Mouse (Mus musculus) adrenal gland, postnatal 25 days (tissue): ENCODE measurements around the gene 1190005I06Rik. TPM values are rescaled to one million over a fixed set of nuclear protein-coding genes. Genes with fewer than 3 reads are reported as not detected.

Experiments used
- DNase-seq: peaks from one replicate; pipeline ENCODE4 v3.0.0; 2021; ENCODE audit warnings: mixed read lengths
- total RNA-seq: library from RNA; stranded (reverse); gene quantifications from 2 replicates; pipeline ENCODE4 v1.2.3, GENCODE M21; 2021

The 1190005I06Rik gene
- total RNA-seq, 1 experiment from 2014 or later, result 12.3 TPM

DNA sequence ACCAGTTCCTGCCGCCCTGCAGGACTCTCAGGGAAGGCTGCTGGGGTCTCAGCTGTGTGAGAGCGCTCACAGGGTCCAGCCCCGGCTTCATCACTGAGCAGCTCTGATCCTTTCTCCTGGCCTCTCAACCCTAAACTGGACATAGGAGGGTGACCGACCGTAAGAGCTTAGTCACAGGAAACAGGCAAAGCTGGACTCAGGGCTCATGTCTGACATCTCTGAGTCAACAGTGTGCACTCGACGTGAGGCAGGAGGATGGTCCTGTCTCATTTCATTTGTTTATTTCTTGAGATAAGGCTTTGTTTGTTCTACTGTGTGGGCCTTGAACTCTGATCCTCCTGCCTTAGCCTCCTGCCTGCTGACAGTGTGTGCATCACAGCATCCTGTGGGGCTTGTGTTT, 27.0 kb downstream of the 1190005I06Rik start:
- DNase-seq, result no peak

DNA sequence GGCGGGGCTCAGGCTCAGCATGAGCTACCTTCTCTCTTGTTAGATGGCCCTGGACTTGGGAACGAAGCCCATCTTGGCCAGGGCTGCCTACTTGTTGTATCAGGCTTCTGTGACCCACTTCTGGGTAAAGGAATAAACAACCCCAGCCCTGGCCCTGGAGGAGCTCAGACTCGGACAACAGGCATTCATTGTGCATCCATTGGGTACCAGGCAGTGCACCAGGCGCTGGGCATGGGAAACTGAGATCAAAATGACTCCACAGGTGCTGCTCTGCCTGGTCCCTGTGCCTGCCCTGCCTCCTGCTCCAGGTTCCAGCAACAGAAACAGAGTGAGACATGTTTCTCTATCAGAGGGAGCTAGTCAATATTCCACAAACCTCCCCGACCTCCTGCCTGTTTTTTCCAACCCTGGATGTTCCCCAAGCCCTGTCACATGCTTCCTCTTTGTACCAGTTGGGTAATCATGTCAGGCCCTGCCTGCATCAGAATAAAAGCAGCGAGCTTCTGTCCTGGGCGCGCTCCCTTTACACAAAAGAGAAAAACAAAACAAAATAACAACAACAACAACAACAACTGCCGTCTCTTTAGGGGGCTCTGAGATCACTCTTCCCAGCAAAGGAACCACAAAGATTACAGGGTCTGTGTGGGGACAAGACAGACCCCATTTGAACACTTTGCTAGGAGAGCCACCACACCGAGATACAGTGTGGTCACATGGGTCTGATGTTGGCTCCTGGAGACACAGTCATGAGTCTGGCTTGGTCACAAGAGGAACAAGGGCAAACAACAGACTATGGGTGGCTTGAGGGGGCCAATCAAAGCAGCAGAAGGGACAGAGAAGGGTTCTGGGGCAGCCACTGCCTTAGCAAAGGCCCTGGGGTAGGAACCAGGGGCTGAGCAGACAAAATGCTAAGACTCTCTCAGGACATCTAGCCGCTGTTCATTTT, 27.9 kb downstream of the 1190005I06Rik start:
- DNase-seq, result no peak

- peak; percentile 64 for DNase-seq
Observed at GRCm38 (mm10) chr8:120618110-120618509, 29.3 kb downstream of the 1190005I06Rik start.

DNA sequence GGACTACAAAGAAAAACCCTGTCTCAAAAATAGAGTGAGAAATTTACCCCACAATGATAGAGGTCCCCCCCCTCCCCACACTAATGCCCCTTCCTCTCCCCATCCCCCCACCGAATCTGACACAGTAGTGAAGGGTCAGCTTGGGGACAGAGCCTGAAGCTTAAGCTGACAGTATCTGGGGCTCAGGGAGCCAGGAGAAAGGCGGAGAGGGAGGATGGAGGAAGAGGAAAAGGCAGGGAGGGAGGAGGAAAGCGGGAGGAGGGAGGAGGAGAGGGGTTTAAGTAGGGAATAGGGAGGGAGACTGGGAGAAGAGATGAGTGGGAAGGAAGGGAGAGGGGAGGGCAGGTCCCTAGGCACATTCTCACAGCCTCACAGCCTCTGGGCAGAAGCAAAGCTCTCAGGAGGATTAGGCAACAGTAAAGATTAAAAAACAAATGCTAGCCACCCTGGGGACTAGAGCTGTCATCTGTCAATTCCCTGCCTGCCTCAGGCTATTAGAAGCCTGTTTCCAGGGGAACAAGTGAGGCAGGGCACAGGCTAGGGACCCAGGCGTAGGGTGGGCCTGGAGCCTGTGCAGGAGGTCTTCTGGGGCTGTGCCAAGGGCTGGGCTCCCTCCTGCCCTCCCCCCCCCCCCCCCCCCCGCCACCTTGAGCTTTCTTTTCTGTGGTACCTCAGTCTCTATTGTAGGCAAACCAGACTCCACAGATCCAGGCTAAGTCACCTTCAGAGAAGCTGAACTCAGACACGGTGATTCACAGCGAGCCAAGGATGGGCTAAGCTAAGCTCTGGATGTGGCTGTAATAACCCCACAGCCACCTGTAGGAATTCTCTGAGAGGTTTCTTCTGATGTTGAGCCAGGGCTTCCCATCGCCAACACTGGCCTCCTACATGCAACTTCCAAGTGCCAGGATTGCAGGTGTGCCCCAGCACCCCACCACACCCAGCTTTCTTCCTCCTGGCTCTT, 30.5 kb downstream of the 1190005I06Rik start:
- no peak for DNase-seq

DNA sequence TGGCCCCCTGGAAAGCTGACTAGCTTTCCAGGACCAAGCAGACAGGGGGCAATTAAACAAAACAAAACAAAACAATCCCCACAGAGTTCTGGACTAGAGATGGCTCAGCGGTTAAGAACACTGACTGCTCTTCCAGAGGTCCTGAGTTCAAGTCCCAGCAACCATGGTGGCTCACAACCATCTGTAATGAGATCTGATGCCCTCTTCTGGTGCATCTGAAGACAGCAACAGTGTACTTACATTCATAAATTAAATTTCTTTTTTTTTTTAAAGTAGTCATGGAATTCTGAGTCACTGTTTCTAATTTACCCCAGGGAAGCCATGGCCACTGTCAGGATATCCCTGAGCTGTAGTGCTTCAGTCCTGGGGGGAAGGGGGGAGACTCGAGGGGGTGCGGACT, 32.9 kb downstream of the 1190005I06Rik start:
- DNase-seq, result no peak

- DNase-seq, result no peak
Observed at GRCm38 (mm10) chr8:120610824-120611223, 36.6 kb downstream of the 1190005I06Rik start.

GRCm38 (mm10) chr8:120607885-120608284, 39.5 kb downstream of the 1190005I06Rik start:
- DNase-seq, result peak; percentile 77

- no peak for DNase-seq
Observed at GRCm38 (mm10) chr8:120607460-120607859, 40.0 kb downstream of the 1190005I06Rik start.

- no peak for DNase-seq
Observed at GRCm38 (mm10) chr8:120602672-120603071, 44.8 kb downstream of the 1190005I06Rik start.

GRCm38 (mm10) chr8:120599504-120599903, 47.9 kb downstream of the 1190005I06Rik start:
- peak; percentile 87 for DNase-seq

DNA sequence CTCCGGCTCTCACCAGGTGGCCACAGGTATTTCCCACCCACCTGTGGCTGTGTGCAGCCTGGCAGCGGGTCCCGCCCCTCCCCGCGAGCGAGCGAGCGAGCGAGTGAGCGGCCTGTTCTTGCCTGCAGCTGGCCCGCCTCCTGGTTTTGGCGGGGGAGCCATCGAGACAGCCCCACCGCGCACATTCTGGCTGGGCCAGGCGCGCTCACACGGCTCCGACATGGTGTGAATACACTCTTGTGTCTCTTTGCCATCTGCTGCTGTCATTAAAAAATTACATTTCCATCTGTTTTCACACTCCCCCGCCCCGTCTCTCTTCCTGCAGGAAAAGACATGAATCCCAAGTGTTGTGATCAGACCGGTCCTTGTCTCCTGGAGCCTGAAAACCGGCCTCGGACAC, 48.9 kb downstream of the 1190005I06Rik start:
- no peak for DNase-seq

- peak; percentile 52 for DNase-seq
Observed at GRCm38 (mm10) chr8:120595963-120596362, 51.5 kb downstream of the 1190005I06Rik start.

- no peak for DNase-seq
Observed at GRCm38 (mm10) chr8:120594571-120594970, 52.9 kb downstream of the 1190005I06Rik start.

DNA sequence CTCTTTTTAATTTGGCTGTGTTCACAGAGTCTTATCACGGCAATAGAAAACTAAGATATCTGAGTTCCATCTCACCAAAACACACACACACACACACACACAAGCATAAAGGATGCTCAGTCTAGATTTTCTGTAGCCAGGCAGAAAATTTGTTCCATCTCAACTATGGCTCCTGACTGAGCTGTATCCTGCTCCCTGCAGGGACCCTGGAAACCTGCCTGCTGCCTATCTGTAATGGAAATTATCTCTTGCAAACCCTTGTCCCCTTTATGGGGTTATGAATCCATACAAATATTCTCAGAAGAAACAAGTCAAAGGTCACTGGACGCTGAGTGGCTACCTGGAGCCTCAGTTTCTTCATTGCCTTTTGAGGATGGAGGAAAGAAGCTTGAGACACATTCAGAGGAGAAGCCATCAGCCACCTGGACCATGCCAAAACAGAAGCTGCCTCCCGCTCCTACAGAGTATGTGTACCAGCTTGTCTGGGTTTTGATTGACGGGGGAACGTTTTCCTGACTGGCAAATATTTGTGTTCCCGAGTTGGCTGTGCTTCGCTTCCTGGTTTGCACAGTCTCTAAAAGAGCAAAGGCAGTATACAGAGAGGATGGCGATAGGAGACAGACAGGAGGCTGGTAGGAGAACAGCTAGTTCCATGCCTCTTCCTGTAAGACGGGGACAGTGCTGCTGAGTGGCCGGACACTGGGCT, 55.7 kb downstream of the 1190005I06Rik start:
- DNase-seq, result no peak

DNA sequence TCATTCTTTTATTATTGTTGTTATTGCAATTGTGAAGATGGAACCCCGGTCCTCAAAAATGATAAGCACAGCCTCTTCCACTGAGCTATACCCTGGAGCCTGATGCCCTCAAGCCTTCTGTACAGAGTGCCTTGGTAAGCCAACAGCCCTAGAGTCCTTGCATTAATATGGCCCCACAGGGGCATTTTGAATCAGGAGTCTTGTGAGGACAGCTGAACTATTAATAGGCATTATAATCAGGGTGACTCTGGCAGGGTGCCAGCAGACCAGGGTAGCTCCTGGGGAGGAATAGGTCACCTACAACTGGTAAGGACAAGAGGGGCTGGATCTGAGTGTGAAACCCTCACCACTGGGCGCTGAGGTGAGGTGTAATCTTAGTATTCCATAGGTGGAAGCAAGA, 57.5 kb downstream of the 1190005I06Rik start:
- peak; percentile 41 for DNase-seq

GRCm38 (mm10) chr8:120588908-120589771, 58.3 kb downstream of the 1190005I06Rik start, which contains the start of gene Gins2:
TSS of gene Gins2 (minus strand) at chr8:120589304.
- DNase-seq, result peak; percentile 97

DNA sequence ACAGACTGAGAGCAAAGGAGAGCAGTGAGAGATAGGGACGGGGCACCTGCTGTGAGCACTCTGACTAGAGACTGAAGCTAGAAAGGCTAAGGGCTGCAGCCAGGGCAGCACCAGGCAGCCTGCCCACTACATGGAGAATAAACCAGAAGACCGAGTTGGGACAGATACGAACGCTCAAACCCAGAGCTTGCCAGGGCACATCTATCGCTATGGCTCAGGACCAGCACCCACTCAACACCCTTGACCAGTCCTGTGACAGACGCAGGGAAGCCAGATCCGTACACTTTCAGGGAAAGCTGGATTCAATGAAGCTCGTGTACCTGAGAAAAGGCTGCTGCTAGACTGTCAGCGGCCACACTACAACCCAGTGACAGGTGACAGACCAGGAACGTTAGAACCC, 61.9 kb downstream of the 1190005I06Rik start:
- DNase-seq, result no peak

- no peak for DNase-seq
Observed at GRCm38 (mm10) chr8:120581811-120582210, 65.6 kb downstream of the 1190005I06Rik start.

GRCm38 (mm10) chr8:120581329-120581728, 66.1 kb downstream of the 1190005I06Rik start:
- DNase-seq, result no peak

- DNase-seq, result no peak
Observed at GRCm38 (mm10) chr8:120580336-120581000, 67.0 kb downstream of the 1190005I06Rik start.
